Mouse (Mus musculus) CD4-positive naive resting alpha-beta T cell, adult 57 days (primary cell): ENCODE results near the gene Tifab. TPM values are rescaled to one million over a fixed set of nuclear protein-coding genes. Genes with fewer than 3 reads are reported as not detected.

Source experiments
- total RNA-seq: library from RNA; stranded (reverse); gene quantifications from one replicate; pipeline ENCODE4 v1.2.4, GENCODE M21; 2023

The Tifab gene
- 2.5 TPM for total RNA-seq

GRCm38 (mm10) chr13:56178416-56179035, at the start of gene Tifab:
Gene Tifab, minus strand, starts transcription at chr13:56178885.

DNA sequence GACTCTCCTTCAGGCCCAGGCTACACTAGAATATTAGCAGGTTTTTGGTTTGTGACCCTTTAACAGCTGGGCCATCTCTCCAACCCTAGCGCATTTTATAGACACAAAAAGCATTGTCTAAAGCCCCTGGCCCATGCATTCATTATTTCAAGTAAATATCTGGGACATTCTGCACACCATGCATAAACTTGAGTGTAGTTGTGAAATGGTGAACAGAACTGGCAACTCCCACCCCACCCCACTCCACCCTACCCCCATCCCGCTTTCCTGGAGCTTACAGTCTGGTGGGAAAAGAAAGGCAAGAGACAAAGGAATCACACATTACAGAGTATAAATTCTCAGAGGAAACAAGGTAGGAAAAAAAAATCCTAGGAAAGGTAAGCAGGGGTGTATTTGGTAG, 42.5 kb downstream of the Tifab start, which contains the start of gene H2afy:
H2afy (minus strand) TSS at position 162 of the 400 bp plus-strand sequence.

Other genes starting within 250 kb of the Tifab start
- gene H2afy, start 42.5 kb downstream of the Tifab start, total RNA-seq = 328 TPM
- not detected for gene Neurog1, start 73.3 kb upstream of the Tifab start, total RNA-seq
- not detected for gene Cxcl14, start 117.7 kb upstream of the Tifab start, total RNA-seq
- gene Gm3045, start 247.7 kb upstream of the Tifab start, total RNA-seq = not detected